Mouse (Mus musculus): ENCODE data around the gene Irf6.
A peak's percentile ranks its signal among the peaks of the same experiment; 100 is the strongest.

The Irf6 gene

GRCm38 (mm10) chr1:193156316-193157110, 3.6 kb downstream of the Irf6 start:
- DNase-seq (ENCODE audit: low read depth in 1 of 2, low spot score in 2 of 2) = no peak

- no peak for DNase-seq (ENCODE audit: low read depth in 1 of 2, low spot score in 2 of 2)
Measured at GRCm38 (mm10) chr1:193157111-193157492, 4.2 kb downstream of the Irf6 start.

DNA sequence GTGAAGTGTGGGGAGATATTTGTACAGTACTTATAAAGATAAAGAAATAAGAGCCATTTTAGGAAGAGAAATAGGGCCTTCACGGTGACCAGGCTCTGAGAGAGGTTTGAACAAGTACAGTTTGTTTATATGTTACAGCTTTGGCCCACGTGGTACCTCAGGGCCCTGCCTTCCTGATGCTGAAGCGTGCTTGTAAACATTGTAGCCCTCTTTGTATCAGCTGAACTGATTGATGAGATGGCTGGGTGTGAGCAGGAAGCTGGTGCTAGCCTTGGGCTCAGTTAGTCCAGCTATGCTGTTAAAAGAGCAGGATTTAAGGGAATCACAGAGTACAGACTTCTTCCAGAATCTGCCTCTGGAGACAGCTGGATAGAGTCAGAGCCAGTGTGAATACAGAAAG, 6.3 kb downstream of the Irf6 start:
- no peak for DNase-seq (ENCODE audit: low read depth in 1 of 2, low spot score in 2 of 2)

DNA sequence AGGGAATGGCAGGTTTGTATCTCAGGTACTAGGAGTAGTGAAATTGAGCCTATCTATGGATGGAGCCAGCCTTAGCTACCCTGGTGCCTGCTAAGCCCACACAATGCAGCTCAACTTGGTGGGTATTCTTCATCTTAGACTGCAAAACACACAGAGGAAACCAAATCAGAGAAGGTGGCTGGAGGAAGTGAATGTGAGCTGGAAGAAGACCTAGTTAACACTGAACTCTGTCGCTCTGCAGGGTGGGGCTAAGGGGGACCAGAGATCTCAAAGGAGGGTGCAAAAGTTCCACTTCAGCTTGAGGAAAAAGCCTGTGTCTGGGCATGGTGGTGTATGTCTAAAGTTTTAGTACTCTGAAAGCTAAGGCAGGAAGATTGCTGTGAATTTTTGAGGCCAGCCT, 6.7 kb downstream of the Irf6 start:
- DNase-seq (ENCODE audit: low read depth in 1 of 2, low spot score in 2 of 2) = no peak

GRCm38 (mm10) chr1:193160317-193161032, 7.6 kb downstream of the Irf6 start:
- DNase-seq (ENCODE audit: low read depth in 1 of 2, low spot score in 2 of 2) = peak; percentile 14 to 28

DNA sequence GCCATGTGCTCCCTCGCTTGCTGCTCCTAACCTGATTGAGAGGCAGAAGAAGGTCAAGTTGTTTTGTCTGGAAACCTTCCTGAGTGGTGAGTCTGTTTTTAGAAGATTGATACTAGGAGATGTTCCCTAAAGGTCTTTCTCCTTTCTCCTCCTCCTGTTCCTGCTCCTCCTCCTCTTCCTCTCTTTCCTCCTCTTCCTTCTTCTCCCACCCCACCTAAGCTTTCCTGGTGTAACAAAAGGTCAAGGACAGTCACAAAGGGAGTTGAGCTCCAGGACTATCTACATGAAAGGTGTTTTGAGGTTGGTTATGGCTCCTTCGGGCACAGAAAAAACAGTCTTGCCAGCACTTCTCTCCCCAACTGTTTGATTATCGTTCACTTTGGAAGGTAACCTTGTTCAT, 14.8 kb downstream of the Irf6 start, which contains the start of gene A130010J15Rik:
TSS of gene A130010J15Rik (plus strand) at position 301 of the 400 bp plus-strand sequence.
- DNase-seq (ENCODE audit: low read depth in 1 of 2, low spot score in 2 of 2) = no peak

GRCm38 (mm10) chr1:193169228-193169627, 16.3 kb downstream of the Irf6 start:
- no peak for DNase-seq (ENCODE audit: low read depth in 1 of 2, low spot score in 2 of 2)

- DNase-seq (ENCODE audit: low read depth in 1 of 2, low spot score in 2 of 2) = no peak
Measured at GRCm38 (mm10) chr1:193169856-193170255, 16.9 kb downstream of the Irf6 start.

- DNase-seq (ENCODE audit: low read depth in 1 of 2, low spot score in 2 of 2) = peak; percentile 86 to 93
Measured at GRCm38 (mm10) chr1:193172991-193173809, 20.3 kb downstream of the Irf6 start.

DNA sequence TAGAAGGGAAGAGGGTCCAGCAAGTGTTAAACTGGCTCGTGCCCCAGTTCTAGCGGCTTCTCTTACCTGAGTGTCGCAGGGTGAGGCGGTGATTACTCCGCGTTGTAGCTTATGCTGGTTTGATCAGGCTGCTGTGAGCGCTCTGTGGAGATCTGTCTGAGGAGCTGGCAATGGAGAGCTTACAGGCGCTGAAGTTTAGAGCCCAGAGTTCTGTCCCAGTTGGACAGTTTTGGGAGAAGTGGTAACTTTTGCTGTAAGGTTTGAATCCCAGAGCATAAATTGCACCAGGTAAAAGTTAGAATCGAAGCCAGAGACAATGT, 20.9 kb downstream of the Irf6 start:
- no peak for DNase-seq (ENCODE audit: low read depth in 1 of 2, low spot score in 2 of 2)

DNA sequence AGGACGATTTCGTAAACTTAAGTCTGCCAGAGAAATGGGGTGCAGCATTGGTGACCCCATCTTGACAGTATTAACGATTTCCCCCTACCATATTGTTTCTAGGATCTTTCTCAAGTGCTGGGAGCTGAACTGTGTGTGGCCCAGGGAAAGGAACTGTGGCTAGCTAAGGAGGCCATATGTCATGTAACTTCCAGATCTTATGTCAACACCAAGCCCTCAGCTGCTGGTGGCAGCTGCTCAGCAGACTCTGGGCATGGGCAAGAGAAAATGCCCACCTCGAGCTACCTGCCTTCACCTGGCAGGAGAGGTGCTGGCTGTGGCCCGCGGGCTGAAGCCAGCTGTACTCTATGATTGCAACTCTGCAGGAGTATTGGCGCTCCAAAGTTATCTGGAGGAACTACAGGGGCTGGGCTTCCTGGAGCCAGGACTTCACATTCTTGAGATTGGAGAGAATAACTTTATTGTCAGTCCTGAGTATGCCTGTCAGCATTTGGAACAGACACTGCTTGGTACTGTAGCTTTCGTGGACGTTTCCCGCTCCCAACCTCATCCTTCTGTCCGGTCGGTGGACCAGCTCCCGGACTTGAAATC, 21.3 kb downstream of the Irf6 start:
- no peak for DNase-seq (ENCODE audit: low read depth in 1 of 2, low spot score in 2 of 2)

DNA sequence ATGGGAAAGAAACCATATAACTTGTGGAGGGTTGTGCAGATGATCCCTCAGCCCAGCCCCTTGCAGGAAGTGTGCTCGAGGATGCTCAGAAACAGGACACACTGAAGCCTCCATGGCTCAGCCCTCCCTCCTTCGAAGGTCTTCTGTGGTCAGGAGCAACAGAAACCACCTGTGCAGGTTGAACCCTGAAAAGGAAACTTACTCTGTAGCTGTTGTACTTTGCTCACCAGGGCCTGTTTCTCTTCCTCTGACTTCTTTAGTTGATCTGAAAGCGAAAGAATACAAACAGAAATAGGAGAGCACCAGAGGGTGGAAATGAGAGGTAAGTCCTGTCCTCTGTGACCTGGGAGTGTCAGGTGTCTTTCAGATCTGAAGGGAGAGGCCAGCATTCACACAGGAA, 28.2 kb downstream of the Irf6 start:
- DNase-seq (ENCODE audit: low read depth in 1 of 2, low spot score in 2 of 2) = no peak

DNA sequence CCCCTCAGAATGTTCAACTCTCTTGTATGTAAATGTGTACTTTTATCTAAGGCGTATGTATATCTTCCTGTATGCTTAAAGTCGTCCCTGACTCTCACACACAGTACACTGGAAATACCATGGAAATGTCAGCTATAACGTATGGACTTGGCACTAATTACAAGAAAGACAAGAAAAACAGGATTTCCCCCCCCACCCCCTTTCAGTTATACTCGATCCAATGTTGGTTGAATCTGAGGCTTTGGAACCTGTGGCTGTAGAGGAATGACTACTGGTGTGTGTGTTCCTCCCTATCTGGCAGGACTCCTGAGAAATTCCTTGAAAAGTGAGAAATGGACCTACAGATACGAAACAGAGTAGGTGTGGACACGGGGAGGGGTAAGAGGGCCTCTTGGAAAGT, 35.3 kb downstream of the Irf6 start:
- no peak for DNase-seq (ENCODE audit: low read depth in 1 of 2, low spot score in 2 of 2)

DNA sequence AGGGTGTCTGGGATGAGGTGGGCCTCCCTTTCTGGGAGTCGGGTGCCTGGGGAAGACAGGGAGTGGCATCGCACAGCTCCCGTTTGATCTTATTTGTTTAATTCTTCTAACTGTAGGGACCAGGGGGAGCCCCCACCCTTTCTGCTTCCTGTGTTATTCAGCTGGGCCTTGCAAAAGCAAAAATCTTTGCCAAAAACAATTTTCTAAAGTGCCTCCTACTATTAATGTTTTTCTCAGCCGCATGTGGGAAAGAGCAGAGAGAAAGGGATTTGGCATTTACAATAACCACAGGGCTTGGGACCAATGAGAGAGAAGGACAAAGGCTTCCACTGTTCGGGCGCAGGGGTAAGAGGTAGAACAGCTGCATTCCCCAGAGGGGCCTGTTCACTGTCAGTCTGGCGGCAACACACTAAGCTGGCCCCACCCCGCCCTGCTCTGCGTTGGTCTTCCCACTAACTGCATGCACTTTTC, 36.3 kb downstream of the Irf6 start:
- no peak for DNase-seq (ENCODE audit: low read depth in 1 of 2, low spot score in 2 of 2)

DNA sequence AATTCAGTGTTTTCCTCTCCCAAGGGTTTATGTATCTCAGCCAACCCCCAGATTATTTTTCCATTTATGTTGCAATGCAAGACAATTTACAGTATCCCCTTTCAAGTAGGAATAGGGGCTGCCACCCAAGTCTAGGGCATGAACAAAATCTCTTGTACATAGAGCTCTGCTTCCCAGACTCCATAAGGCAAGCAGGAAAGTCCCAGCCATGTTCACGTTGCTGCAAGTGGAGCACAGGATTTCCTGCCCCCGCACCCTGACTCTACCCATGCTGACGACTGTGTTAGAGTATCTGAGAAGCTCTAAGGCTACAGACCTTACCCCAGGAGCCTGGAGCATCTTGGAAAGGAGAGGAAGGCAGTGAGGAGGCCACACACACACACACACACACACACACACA, 36.9 kb downstream of the Irf6 start:
- no peak for DNase-seq (ENCODE audit: low read depth in 1 of 2, low spot score in 2 of 2)

DNA sequence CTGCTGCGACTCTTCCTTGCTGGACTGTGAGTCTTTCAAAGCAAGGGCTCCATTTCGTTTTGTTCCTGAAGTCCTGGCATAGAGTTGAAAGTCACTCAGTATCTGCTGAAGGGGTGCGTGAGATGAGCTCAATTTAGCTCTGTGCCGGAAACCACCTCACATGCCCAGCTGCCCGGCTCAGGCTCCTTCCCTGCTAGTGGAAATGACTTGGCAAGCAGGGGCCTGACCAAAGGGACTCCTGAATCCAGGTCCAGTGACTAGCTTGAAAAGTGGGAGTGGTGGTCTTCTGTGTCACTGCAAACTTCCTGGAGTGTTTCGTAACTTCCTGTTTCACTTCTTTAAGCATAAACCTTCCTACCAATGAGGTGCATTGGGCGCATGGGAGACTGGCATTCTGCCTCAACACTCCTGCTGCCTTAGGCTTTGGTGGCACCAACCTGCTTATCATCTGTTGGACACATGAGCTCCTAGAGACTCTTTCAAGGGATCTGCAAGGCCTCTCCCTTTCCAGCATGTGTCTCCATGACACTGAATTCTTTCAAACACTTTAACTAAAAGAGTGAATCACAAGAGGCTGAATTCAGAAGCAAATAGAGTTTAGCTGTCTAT, 38.9 kb downstream of the Irf6 start:
- DNase-seq (ENCODE audit: low read depth in 1 of 2, low spot score in 2 of 2) = peak in 1 of 2 experiments; percentile 13

DNA sequence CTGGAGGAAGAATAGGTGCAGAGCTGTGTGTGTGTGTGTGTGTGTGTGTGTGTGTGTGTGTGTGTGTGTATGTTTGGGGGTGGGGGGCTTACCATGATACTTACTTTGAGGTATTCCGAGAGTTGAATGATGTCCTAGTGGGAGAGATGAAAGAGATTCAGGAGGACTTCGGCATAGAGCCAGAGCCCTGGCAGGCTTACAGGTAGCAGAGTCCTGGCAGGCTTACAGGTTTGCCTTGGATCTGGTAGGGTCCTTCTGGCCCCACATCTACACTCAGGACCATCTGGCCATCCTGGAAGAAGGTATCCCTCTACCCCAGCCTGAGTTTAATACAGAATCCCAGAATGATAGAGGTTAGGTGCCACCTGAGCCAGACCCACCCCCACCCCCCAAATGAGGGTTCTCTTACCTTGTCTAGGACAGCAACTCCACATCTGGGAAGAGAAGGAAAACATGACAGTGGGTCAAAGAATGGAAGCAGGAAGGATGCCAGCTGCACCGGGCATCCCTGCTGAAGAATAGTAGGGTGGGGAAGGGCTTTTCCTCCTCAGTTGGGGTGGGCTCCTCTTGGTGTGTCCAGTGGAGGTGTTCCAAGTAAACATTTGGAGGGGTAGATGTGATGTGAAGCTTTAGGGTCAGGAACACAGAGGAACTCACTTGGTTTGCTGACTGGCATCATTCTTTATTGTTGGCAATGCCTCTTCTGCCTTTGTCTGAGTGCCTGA, 41.7 kb downstream of the Irf6 start:
- no peak for DNase-seq (ENCODE audit: low read depth in 1 of 2, low spot score in 2 of 2)

- DNase-seq (ENCODE audit: low read depth in 1 of 2, low spot score in 2 of 2) = no peak
Measured at GRCm38 (mm10) chr1:193195169-193195810, 42.4 kb downstream of the Irf6 start.

- no peak for DNase-seq (ENCODE audit: low read depth in 1 of 2, low spot score in 2 of 2)
Measured at GRCm38 (mm10) chr1:193197494-193198205, 44.7 kb downstream of the Irf6 start.
